Comparison of ENCODE assay signal across 8 mouse cellular contexts in genomic region chr4:10874718-10875121, GRCm38 (mm10). TPM values are rescaled to one million over a fixed set of nuclear protein-coding genes. Genes with fewer than 3 reads are reported as not detected.
DNase-seq lines count a peak whose midpoint lies in the region; ATAC-seq lines count a peak whose summit lies in the region.

No protein-coding gene starts in this region.

- peak overlapping the region; percentile 85 for H3K4me2 ChIP-seq in liver, embryonic 13.5 days

- DNase-seq in 3T3-L1 (ENCODE audit: low read depth, low spot score), result peak; percentile 64
- peak; percentile 50 for DNase-seq in NIH3T3 (ENCODE audit: low read depth)
- DNase-seq in embryo, embryonic 10.5 days (ENCODE audit: low spot score), result peak; percentile 83
- peak; percentile 97 for DNase-seq in heart, adult 11 months
- DNase-seq in kidney, adult 9 months, result peak; percentile 53
- no peak for DNase-seq in liver, embryonic 13.5 days
- peak; percentile 80 for DNase-seq in testis, postnatal 14 days (ENCODE audit: low spot score)

- peak; percentile 75 for ATAC-seq in liver, embryonic 13.5 days (ENCODE audit: low read depth)
- ATAC-seq in monocyte, adult 5-6 weeks (replicated peaks; ENCODE audit: insufficient number of reproducible peaks, low FRiP score, low TSS enrichment, poor library complexity, severe bottlenecking), result peak; percentile 75

- no peaks in the 10 kb centered on the region for H3K9me3 ChIP-seq in liver, embryonic 13.5 days (replicated peaks)

- peak overlapping the region; percentile 97 for H3K27ac ChIP-seq in liver, embryonic 13.5 days

- under 1% methylated on average over 37 of the region's 37 CpGs for WGBS in liver, embryonic 13.5 days (ENCODE audit: insufficient replicate concordance)

- no peaks in the 10 kb centered on the region for H3K36me3 ChIP-seq in liver, embryonic 13.5 days

- peaks cover 24% of the 10 kb centered on the region for H3K4me1 ChIP-seq in liver, embryonic 13.5 days (replicated peaks)

- H3K27me3 ChIP-seq in liver, embryonic 13.5 days, result no peaks in the 10 kb centered on the region

- H3K4me3 ChIP-seq in liver, embryonic 13.5 days (replicated peaks), result peak overlapping the region; percentile 90

- peak overlapping the region; percentile 92 for H3K9ac ChIP-seq in liver, embryonic 13.5 days

RNA-seq across cellular contexts. Expression of gene 2610301B20Rik, which starts 0.4 kb away (rescaled TPM):
- 11.6 and 16.3 TPM in 2 replicates for polyA plus RNA-seq in liver, embryonic 13.5 days (2015; fragmentation: Nextera tagmentation; extraction: Ambion mirVana)
- total RNA-seq in monocyte, adult 5-6 weeks (2017), result 2.1 to 4.1 TPM (median 4.1 TPM) in 3 replicates
